Mouse (Mus musculus): ENCODE measurements around the gene Ddias. TPM values are rescaled to one million over a fixed set of nuclear protein-coding genes. Genes with fewer than 3 reads are reported as not detected.

The Ddias gene
- polyA plus RNA-seq, 1 experiment: 0.03 TPM

DNA sequence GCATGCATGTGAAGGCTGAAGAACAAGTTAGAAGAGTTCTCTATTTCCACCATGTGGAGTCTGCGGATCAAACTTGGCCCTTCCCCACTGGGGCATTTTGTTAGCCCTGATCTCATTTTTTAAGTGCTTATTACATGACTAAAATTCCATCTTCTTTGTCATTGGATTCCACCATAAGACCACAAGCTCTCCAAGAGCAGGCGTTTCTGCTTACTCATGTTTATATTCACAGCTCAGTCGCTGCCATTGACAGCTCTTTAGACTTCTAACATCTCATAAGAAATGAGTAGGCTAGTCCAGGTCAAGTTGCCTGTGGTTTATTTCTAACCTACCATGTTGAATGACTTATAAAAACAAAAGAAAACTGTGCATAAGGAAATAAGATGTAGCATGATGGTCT is 47.8 kb downstream of the Ddias start:
- WGBS: 89% methylated on average over 3 of the region's 3 CpGs
- H3K27ac ChIP-seq (ENCODE audit: insufficient read depth, low read depth, low read length): no peak overlapping the region
- TF ChIP-seq POLR2A (IDR thresholded peaks at IDR 0.05; ENCODE audit: low read depth, low read length) (no peak), CTCF (IDR thresholded peaks at IDR 0.05; ENCODE audit: extremely low read depth, insufficient read length, insufficient replicate concordance, low read depth, low read length) (no peak)

DNA sequence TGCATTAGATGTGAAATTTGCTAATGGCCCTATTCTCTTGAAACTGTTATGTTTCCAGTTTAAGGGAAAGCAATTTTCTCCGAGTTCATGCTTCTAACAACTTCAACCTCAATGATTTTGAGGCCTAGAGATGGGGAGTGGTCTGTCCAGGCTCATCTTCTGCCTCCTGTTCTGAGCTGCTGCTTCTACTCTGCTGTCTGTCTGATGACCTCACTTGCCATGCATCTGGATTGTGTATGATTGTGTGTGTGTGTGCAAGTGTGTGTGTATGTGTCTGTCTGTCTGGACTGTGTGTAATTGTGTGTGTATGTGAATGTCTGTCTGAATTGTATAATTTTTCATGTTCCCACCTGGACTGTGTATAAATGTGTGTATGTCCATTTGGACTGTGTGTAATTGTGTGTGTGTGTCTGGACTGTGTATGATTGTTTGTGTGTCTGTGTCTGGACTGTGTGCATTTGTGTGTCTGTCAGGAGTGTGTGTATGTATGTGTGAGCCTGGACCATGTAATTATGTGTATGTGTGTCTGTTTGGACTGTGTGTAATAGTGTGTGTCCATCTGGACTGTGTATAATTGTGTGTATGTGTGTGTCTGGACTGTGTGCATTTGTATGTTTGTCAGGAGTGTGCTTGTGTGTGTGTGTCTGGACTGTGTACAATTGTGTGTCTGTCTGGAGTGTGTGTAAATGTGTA is 51.5 kb downstream of the Ddias start:
- Histone ChIP-seq H3K4me3 (ENCODE audit: low read depth, low read length) (no peak overlapping the region), H3K27ac (ENCODE audit: insufficient read depth, low read depth, low read length) (no peak overlapping the region), H3K36me3 (ENCODE audit: control insufficient read depth, insufficient read depth, low read length) (no peaks in the 10 kb centered on the region), H3K4me1 (ENCODE audit: control insufficient read depth, insufficient read depth, insufficient read length, low read length) (no peaks in the 10 kb centered on the region; the same call in 1 of the 2 replicates), H3K27me3 (ENCODE audit: control insufficient read depth, insufficient read depth, low read length) (no peaks in the 10 kb centered on the region)
- TF ChIP-seq POLR2A (IDR thresholded peaks at IDR 0.05; ENCODE audit: low read depth, low read length): no peak
- no peak for TF ChIP-seq CTCF (IDR thresholded peaks at IDR 0.05; ENCODE audit: extremely low read depth, insufficient read length, insufficient replicate concordance, low read depth, low read length)
- whole genome bisulfite sequencing: 65% methylated on average over 1 of the region's 1 CpGs

More for the DNA sequence above, 47.8 kb downstream of the Ddias start:
- no peaks in the 10 kb centered on the region; the same call in 1 of the 2 replicates for H3K4me1 ChIP-seq (ENCODE audit: control insufficient read depth, insufficient read depth, insufficient read length, low read length)
- H3K36me3 ChIP-seq (ENCODE audit: control insufficient read depth, insufficient read depth, low read length): no peaks in the 10 kb centered on the region
- H3K4me3 ChIP-seq (ENCODE audit: low read depth, low read length): no peak overlapping the region
- no peaks in the 10 kb centered on the region for H3K27me3 ChIP-seq (ENCODE audit: control insufficient read depth, insufficient read depth, low read length)

DNA sequence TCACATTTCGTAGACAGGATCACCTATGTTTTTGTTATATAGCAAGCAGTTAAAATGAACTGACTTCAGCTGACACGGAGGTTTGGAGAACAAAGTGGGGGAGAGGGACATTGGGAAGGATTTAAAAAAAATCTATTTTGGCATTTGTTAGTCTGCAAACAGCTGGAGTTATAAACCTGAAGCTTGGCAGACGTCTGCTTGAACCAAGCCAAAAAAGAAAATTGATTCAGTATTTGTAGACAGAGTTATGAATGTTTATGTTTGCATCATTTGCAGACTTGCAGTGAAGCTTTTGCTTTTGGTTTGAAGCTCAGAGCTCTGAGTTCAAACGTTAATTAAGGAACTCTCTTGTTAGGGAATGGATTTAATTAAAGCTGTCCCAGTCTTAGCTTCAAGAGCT is 52.2 kb downstream of the Ddias start:
- Histone ChIP-seq H3K27ac (ENCODE audit: insufficient read depth, low read depth, low read length) (no peak overlapping the region), H3K27me3 (ENCODE audit: control insufficient read depth, insufficient read depth, low read length) (no peaks in the 10 kb centered on the region), H3K36me3 (ENCODE audit: control insufficient read depth, insufficient read depth, low read length) (no peaks in the 10 kb centered on the region), H3K4me1 (ENCODE audit: control insufficient read depth, insufficient read depth, insufficient read length, low read length) (no peaks in the 10 kb centered on the region; the same call in 1 of the 2 replicates), H3K4me3 (ENCODE audit: low read depth, low read length) (no peak overlapping the region)
- TF ChIP-seq CTCF (IDR thresholded peaks at IDR 0.05; ENCODE audit: extremely low read depth, insufficient read length, insufficient replicate concordance, low read depth, low read length) (no peak), POLR2A (IDR thresholded peaks at IDR 0.05; ENCODE audit: low read depth, low read length) (no peak)
- WGBS: 40% methylated on average over 4 of the region's 4 CpGs

DNA sequence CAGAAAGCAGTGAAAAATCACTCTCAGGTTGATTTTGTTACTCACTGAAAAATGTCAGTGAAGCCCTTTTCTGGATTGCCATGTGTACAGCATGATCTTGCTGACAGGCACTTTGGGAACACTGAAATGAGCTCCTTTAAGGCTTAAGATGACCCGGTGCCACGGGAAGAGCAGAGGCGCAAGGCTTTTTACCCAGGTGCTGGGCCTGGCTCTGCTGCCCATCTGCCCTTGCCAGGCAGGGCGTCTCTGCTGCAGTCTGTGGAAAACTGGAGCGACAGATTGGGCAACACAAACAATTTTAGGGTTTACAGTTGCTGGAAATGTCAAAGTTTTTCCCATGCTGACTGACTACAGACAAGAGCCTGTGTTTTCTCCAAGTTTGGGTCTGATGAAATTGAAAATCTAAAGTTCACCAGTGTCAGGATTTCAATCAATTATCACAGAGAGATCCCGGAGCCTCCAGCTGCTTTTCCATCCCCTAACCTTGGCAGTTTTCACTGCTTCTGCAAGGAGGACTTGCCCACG is 53.0 kb downstream of the Ddias start:
- Histone ChIP-seq H3K27me3 (ENCODE audit: control insufficient read depth, insufficient read depth, low read length) (no peaks in the 10 kb centered on the region), H3K4me3 (ENCODE audit: low read depth, low read length) (peak overlapping the region; percentile 45), H3K27ac (ENCODE audit: insufficient read depth, low read depth, low read length) (peak overlapping the region; percentile 32), H3K36me3 (ENCODE audit: control insufficient read depth, insufficient read depth, low read length) (no peaks in the 10 kb centered on the region), H3K4me1 (ENCODE audit: control insufficient read depth, insufficient read depth, insufficient read length, low read length) (no peaks in the 10 kb centered on the region; the same call in 1 of the 2 replicates)
- TF ChIP-seq POLR2A (IDR thresholded peaks at IDR 0.05; ENCODE audit: low read depth, low read length): no peak
- TF ChIP-seq CTCF (IDR thresholded peaks at IDR 0.05; ENCODE audit: extremely low read depth, insufficient read length, insufficient replicate concordance, low read depth, low read length): no peak
- 69% methylated on average over 7 of the region's 7 CpGs for WGBS

DNA sequence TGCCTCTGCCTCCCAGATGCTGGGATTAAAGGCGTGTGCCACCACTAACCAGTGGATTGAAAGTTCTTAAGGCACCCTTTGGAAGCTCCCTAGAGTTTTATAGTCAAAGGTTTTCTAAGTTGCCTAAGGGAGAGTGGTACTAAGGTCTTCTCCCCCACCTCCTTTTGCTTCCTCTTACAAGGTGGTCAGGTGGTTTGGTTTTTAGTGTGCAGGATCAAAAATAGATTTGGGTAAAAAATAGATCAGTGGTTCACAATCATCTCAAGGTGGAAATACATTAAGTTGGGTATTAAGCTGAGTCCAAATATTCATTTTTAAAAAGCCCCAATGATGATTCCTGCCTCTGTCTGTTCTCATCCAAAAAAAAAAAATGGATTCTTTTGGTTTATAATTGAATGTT is 53.6 kb downstream of the Ddias start:
- TF ChIP-seq POLR2A (IDR thresholded peaks at IDR 0.05; ENCODE audit: low read depth, low read length) (no peak), CTCF (IDR thresholded peaks at IDR 0.05; ENCODE audit: extremely low read depth, insufficient read length, insufficient replicate concordance, low read depth, low read length) (no peak)
- Histone ChIP-seq H3K27ac (ENCODE audit: insufficient read depth, low read depth, low read length) (0 out of 2 replicates have a peak overlapping the region, but pooled peaks have one; percentile 32), H3K4me3 (ENCODE audit: low read depth, low read length) (no peak overlapping the region), H3K36me3 (ENCODE audit: control insufficient read depth, insufficient read depth, low read length) (no peaks in the 10 kb centered on the region), H3K4me1 (ENCODE audit: control insufficient read depth, insufficient read depth, insufficient read length, low read length) (no peaks in the 10 kb centered on the region; the same call in 1 of the 2 replicates), H3K27me3 (ENCODE audit: control insufficient read depth, insufficient read depth, low read length) (no peaks in the 10 kb centered on the region)
- WGBS: 83% methylated on average over 1 of the region's 1 CpGs

DNA sequence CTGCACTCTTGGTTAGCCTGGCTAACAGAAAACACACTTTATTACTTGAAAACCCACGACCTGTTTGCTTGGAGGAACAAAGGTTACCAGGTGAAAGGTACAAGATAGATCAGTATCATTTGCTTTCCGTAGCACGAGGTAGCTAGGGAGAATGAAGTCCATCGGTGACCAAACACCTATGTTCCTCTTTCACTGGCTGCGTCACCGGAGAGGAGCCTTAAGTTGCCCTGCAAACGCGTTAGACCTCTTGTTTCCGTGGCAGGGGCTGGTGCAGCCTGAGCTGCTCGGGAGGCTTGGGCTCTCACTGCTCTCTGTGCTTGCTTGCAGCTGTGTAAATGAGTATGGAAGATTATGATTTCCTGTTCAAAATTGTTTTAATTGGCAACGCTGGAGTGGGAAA is 54.4 kb downstream of the Ddias start:
- TF ChIP-seq CTCF (IDR thresholded peaks at IDR 0.05; ENCODE audit: extremely low read depth, insufficient read length, insufficient replicate concordance, low read depth, low read length) (no peak), POLR2A (IDR thresholded peaks at IDR 0.05; ENCODE audit: low read depth, low read length) (no peak)
- Histone ChIP-seq H3K27me3 (ENCODE audit: control insufficient read depth, insufficient read depth, low read length) (no peaks in the 10 kb centered on the region), H3K4me1 (ENCODE audit: control insufficient read depth, insufficient read depth, insufficient read length, low read length) (no peaks in the 10 kb centered on the region; the same call in 1 of the 2 replicates), H3K27ac (ENCODE audit: insufficient read depth, low read depth, low read length) (peak overlapping the region; percentile 43), H3K4me3 (ENCODE audit: low read depth, low read length) (peak overlapping the region; percentile 32), H3K36me3 (ENCODE audit: control insufficient read depth, insufficient read depth, low read length) (no peaks in the 10 kb centered on the region)
- WGBS: 33% methylated on average over 11 of the region's 11 CpGs

DNA sequence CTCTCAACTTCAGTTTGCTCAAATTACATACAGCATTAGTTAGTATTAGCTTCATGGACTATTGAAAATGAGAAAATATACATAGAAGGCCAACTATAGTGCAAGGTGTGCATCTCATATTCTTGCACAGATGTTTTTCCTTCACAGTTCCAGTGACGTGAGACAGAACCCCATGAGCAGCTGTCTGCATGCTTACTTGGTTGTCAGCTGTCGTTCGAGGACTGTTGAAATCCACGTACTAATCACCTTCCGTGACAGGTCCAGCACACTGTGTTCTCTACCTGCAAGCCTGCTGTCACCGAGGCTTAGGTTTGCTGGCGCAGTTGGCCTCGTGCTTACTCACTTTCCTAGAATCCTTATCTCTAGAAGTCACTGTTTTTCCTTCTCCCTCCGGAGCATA is 56.2 kb downstream of the Ddias start:
- Histone ChIP-seq H3K27me3 (ENCODE audit: control insufficient read depth, insufficient read depth, low read length) (no peaks in the 10 kb centered on the region), H3K36me3 (ENCODE audit: control insufficient read depth, insufficient read depth, low read length) (no peaks in the 10 kb centered on the region), H3K4me1 (ENCODE audit: control insufficient read depth, insufficient read depth, insufficient read length, low read length) (no peaks in the 10 kb centered on the region; the same call in 1 of the 2 replicates), H3K27ac (ENCODE audit: insufficient read depth, low read depth, low read length) (no peak overlapping the region), H3K4me3 (ENCODE audit: low read depth, low read length) (no peak overlapping the region)
- TF ChIP-seq CTCF (IDR thresholded peaks at IDR 0.05; ENCODE audit: extremely low read depth, insufficient read length, insufficient replicate concordance, low read depth, low read length): no peak
- no peak for TF ChIP-seq POLR2A (IDR thresholded peaks at IDR 0.05; ENCODE audit: low read depth, low read length)
- 60% methylated on average over 9 of the region's 9 CpGs for WGBS

Data from small intestine, adult 2 months (tissue).